In genomic region chr5:43218847-43219132, GRCm38 (mm10) we compare ENCODE assay signal across 10 mouse cellular contexts. TPM values are rescaled to one million over a fixed set of nuclear protein-coding genes. Genes with fewer than 3 reads are reported as not detected.
DNase-seq lines count a peak whose midpoint lies in the region; TF ChIP-seq lines count a peak whose summit lies in the region.
"Had no signal": no experiment of that assay in that cellular context is flagged by ENCODE, and none has a peak within 500 bp of the region (broad histone marks: within the 10 kb centered on the region; RNA-seq: fewer than 3 reads in every experiment).

No protein-coding gene starts in this region.

- peak; percentile 42 for DNase-seq in heart, postnatal 4 days
- DNase-seq in heart, adult 8-10 months (ENCODE audit: low spot score), result no peak
- DNase-seq in testis, postnatal 14 days (ENCODE audit: low spot score), result peak; percentile 11
- DNase-seq in testis, postnatal 10 days (ENCODE audit: low spot score), result no peak
- peak; percentile 78 for DNase-seq in kidney, postnatal 10 days
- DNase-seq in yolk sac, embryonic 10.5 days (ENCODE audit: low spot score), result peak; percentile 15
- DNase-seq in spleen, postnatal 36 days (ENCODE audit: low spot score in 2 of 2), result no peak
- DNase-seq in gastrocnemius, adult 2 months, result no peak
- DNase-seq: right cerebral cortex, adult 18-20 months had no signal

- H3K4me3 ChIP-seq in gastrocnemius, adult 2 months, result no peak overlapping the region
- H3K4me3 ChIP-seq: hindbrain, embryonic 15.5 days had no signal

- H3K27ac ChIP-seq in gastrocnemius, adult 2 months, result no peak overlapping the region
- H3K27ac ChIP-seq: hindbrain, embryonic 15.5 days had no signal

- intact Hi-C loops in gastrocnemius, adult 2 months (cut with DNase I), result no loop called here

- no peak for TF ChIP-seq CTCF in gastrocnemius, adult 2 months (IDR thresholded peaks at IDR 0.05)

RNA-seq across cellular contexts. Expression of gene Cpeb2, which starts 14.2 kb away (rescaled TPM):
- 10 to 100 TPM; 26.0 to 29.4 TPM for total RNA-seq in heart, postnatal 4 days (2021)
- 10 to 100 TPM; 23.5 to 27.8 (median 26.2) TPM for total RNA-seq in heart, adult 8-10 months (2022)
- 10 to 100 TPM; 16.2 to 21.7 TPM for total RNA-seq in gastrocnemius, adult 2 months (2021)

Comparison
In these comparisons a context has a peak if more than half of its experiments do, and no peak if none do; other contexts are left out.
1. DNase-seq: peak in heart, postnatal 4 days (single experiment), testis, postnatal 14 days (single experiment), kidney, postnatal 10 days (single experiment) and yolk sac, embryonic 10.5 days (single experiment); none in heart, adult 8-10 months (single experiment), testis, postnatal 10 days (single experiment), spleen, postnatal 36 days (0 of 2) and gastrocnemius, adult 2 months (single experiment).